Mouse (Mus musculus) spleen, adult 2 months (tissue): Measurements from ENCODE around the gene Abcd2.

Experiments used
- CTCF ChIP-seq: fragments of 200-500 bp; IDR thresholded peaks from 2 replicates; pipeline ENCODE4 v1.5.1; 2011; ENCODE audit warnings: mild to moderate bottlenecking, inconsistent platforms; ENCODE audit not compliant: insufficient read depth, insufficient read length, insufficient replicate concordance; ENCODE audit errors: extremely low read depth
- POLR2A ChIP-seq: fragments of 200-500 bp; IDR thresholded peaks from 2 replicates; pipeline ENCODE4 v1.6.1; 2011; ENCODE audit warnings: low read depth, low read length, inconsistent platforms

- TF ChIP-seq POLR2A (no peak), CTCF (no peak)
Observed at GRCm38 (mm10) chr15:91161153-91161552, 30.4 kb downstream of the Abcd2 start.
